Mouse (Mus musculus) MEL (cell line): ENCODE results near the gene Car15. TPM values are rescaled to one million over a fixed set of nuclear protein-coding genes. Genes with fewer than 3 reads are reported as not detected.

ENCODE experiments used
- DNase-seq: peaks from one replicate; pipeline ENCODE4 v3.0.0; 2011; ENCODE audit warnings: low read depth, low spot score
- H3K27ac ChIP-seq: 2 replicates; pipeline ENCODE4 v1.5.1; 2012; ENCODE audit warnings: low read depth, mild to moderate bottlenecking, control low read depth, low read length, moderate library complexity; ENCODE audit not compliant: control insufficient read depth
- H3K27me3 ChIP-seq, 2 experiments: fragments of 150-350 bp in 1 of 2; sonication (generic) in 1 of 2; 2 replicates each; pipeline ENCODE4 v1.6.1; 2012; ENCODE audit warnings: low read length in 2 of 2, mild to moderate bottlenecking in 2 of 2, improper control_type of control experiment in 1 of 2, moderate library complexity in 1 of 2; ENCODE audit not compliant: insufficient read depth in 2 of 2, control insufficient read depth in 1 of 2
- H3K36me3 ChIP-seq, 2 experiments: 2 replicates each; pipeline ENCODE4 v1.6.1; 2012 to 2014; ENCODE audit warnings: low read length in 2 of 2, improper control_type of control experiment in 1 of 2, inconsistent platforms in 1 of 2, mild to moderate bottlenecking in 1 of 2; ENCODE audit not compliant: insufficient read depth in 2 of 2, control insufficient read depth in 1 of 2
- H3K4me1 ChIP-seq, 2 experiments: fragments of 150-350 bp in 1 of 2; sonication (generic) in 1 of 2; 2 replicates each; pipeline ENCODE4 v1.6.1; 2012; ENCODE audit warnings: low read length in 2 of 2, improper control_type of control experiment in 1 of 2, mild to moderate bottlenecking in 1 of 2; ENCODE audit not compliant: insufficient read depth in 2 of 2, control insufficient read depth in 1 of 2
- H3K4me3 ChIP-seq, 2 experiments: fragments of 150-350 bp in 1 of 2; sonication (generic) in 1 of 2; 2 replicates each; pipeline ENCODE4 v1.5.1; 2012; ENCODE audit warnings: low read depth in 2 of 2, low read length in 2 of 2, mild to moderate bottlenecking in 2 of 2, moderate library complexity in 2 of 2, control low read depth in 1 of 2, improper control_type of control experiment in 1 of 2; ENCODE audit not compliant: control insufficient read depth in 1 of 2, insufficient read depth in 1 of 2
- H3K79me2 ChIP-seq: 2 replicates; pipeline ENCODE4 v1.6.1; 2012; ENCODE audit warnings: mild to moderate bottlenecking, low read length, moderate library complexity; ENCODE audit not compliant: control insufficient read depth, poor library complexity, insufficient read depth
- H3K9ac ChIP-seq: 2 replicates; pipeline ENCODE4 v1.6.1; 2012; ENCODE audit warnings: low read depth, mild to moderate bottlenecking, control low read depth, low read length, moderate library complexity; ENCODE audit not compliant: control insufficient read depth, poor library complexity, severe bottlenecking
- H3K9me3 ChIP-seq: fragments of 150-350 bp; sonication (generic); replicated peaks from 2 replicates; pipeline ENCODE4 v1.6.1; 2012; ENCODE audit warnings: mild to moderate bottlenecking, low read length, improper control_type of control experiment, moderate library complexity; ENCODE audit not compliant: insufficient read depth
- BHLHE40 ChIP-seq: IDR thresholded peaks from 2 replicates; pipeline ENCODE4 v1.6.1; 2012; ENCODE audit warnings: low read depth, mild to moderate bottlenecking, inconsistent platforms, low read length, improper control_type of control experiment, borderline replicate concordance
- CHD2 ChIP-seq: IDR thresholded peaks from 2 replicates; pipeline ENCODE4 v1.6.1; 2011; ENCODE audit warnings: low read length, improper control_type of control experiment
- ELF1 ChIP-seq: IDR thresholded peaks from 2 replicates; pipeline ENCODE4 v1.6.1; 2014; ENCODE audit warnings: low read depth, mild to moderate bottlenecking, inconsistent platforms, low read length, improper control_type of control experiment, moderate library complexity
- EP300 ChIP-seq, 2 experiments: IDR thresholded peaks; 2 replicates each; pipeline ENCODE4 v1.6.1; 2011; ENCODE audit warnings: improper control_type of control experiment in 2 of 2, low read length in 2 of 2, low read depth in 1 of 2, mild to moderate bottlenecking in 1 of 2
- ETS1 ChIP-seq: IDR thresholded peaks from 2 replicates; pipeline ENCODE4 v1.6.1; 2012; ENCODE audit warnings: low read depth, mild to moderate bottlenecking, inconsistent platforms, low read length, improper control_type of control experiment, moderate library complexity
- GATA1 ChIP-seq: IDR thresholded peaks from 2 replicates; pipeline ENCODE4 v1.6.1; 2011; ENCODE audit warnings: low read depth, low read length, improper control_type of control experiment
- HCFC1 ChIP-seq: IDR thresholded peaks from 2 replicates; pipeline ENCODE4 v1.6.1; 2012; ENCODE audit warnings: low read depth, mild to moderate bottlenecking, inconsistent platforms, low read length, improper control_type of control experiment, moderate library complexity
- JUND ChIP-seq: IDR thresholded peaks from 2 replicates; pipeline ENCODE4 v1.6.1; 2011; ENCODE audit warnings: low read depth, mild to moderate bottlenecking, improper control_type of control experiment, low read length
- KAT2A ChIP-seq: conservative IDR thresholded peaks from 2 replicates; pipeline ENCODE4 v1.6.1; 2012; ENCODE audit warnings: low read depth, low read length, improper control_type of control experiment, inconsistent platforms
- MAX ChIP-seq: IDR thresholded peaks from 2 replicates; pipeline ENCODE4 v1.6.1; 2011; ENCODE audit warnings: low read length, improper control_type of control experiment
- MAZ ChIP-seq: IDR thresholded peaks from 2 replicates; pipeline ENCODE4 v1.6.1; 2012; ENCODE audit warnings: low read depth, mild to moderate bottlenecking, inconsistent platforms, low read length, improper control_type of control experiment
- MEF2A ChIP-seq: IDR thresholded peaks from 2 replicates; pipeline ENCODE4 v1.6.1; 2014; ENCODE audit warnings: low read depth, mild to moderate bottlenecking, inconsistent platforms, low read length, improper control_type of control experiment; ENCODE audit not compliant: poor library complexity, insufficient replicate concordance, severe bottlenecking; ENCODE audit errors: extremely low read depth
- MXI1 ChIP-seq: IDR thresholded peaks from 2 replicates; pipeline ENCODE4 v1.6.1; 2011; ENCODE audit warnings: mild to moderate bottlenecking, low read depth, low read length, improper control_type of control experiment
- MYC ChIP-seq: IDR thresholded peaks from 2 replicates; pipeline ENCODE4 v1.6.1; 2011; ENCODE audit warnings: low read depth, mild to moderate bottlenecking, low read length, improper control_type of control experiment, moderate library complexity
- NELFE ChIP-seq: IDR thresholded peaks from 2 replicates; pipeline ENCODE4 v1.6.1; 2011; ENCODE audit warnings: low read depth, low read length, improper control_type of control experiment
- NRF1 ChIP-seq: IDR thresholded peaks from 2 replicates; pipeline ENCODE4 v1.6.1; 2014; ENCODE audit warnings: low read depth, mild to moderate bottlenecking, inconsistent platforms, low read length, improper control_type of control experiment, moderate library complexity; ENCODE audit not compliant: poor library complexity, insufficient read depth, severe bottlenecking
- POLR2AphosphoS5 ChIP-seq: IDR thresholded peaks from 2 replicates; pipeline ENCODE4 v1.6.1; 2012; ENCODE audit warnings: low read depth, borderline replicate concordance, mild to moderate bottlenecking, inconsistent platforms, low read length, moderate library complexity, mixed read lengths
- SMC3 ChIP-seq: IDR thresholded peaks from 2 replicates; pipeline ENCODE4 v1.6.1; 2011; ENCODE audit warnings: low read depth, low read length, improper control_type of control experiment
- TCF12 ChIP-seq: IDR thresholded peaks from 2 replicates; pipeline ENCODE4 v1.6.1; 2014; ENCODE audit warnings: low read depth, mild to moderate bottlenecking, inconsistent platforms, low read length, improper control_type of control experiment, moderate library complexity
- UBTF ChIP-seq: IDR thresholded peaks from 2 replicates; pipeline ENCODE4 v1.6.1; 2012; ENCODE audit warnings: low read depth, mild to moderate bottlenecking, inconsistent platforms, low read length, improper control_type of control experiment, moderate library complexity, borderline replicate concordance; ENCODE audit not compliant: insufficient read depth
- USF1 ChIP-seq: IDR thresholded peaks from 2 replicates; pipeline ENCODE4 v1.6.1; 2014; ENCODE audit warnings: low read depth, mild to moderate bottlenecking, inconsistent platforms, low read length, improper control_type of control experiment, moderate library complexity
- ZKSCAN1 ChIP-seq: IDR thresholded peaks from 2 replicates; pipeline ENCODE4 v1.6.1; 2012; ENCODE audit warnings: low read depth, mild to moderate bottlenecking, inconsistent platforms, low read length, improper control_type of control experiment, moderate library complexity
- ZMIZ1 ChIP-seq: IDR thresholded peaks from 2 replicates; pipeline ENCODE4 v1.6.1; 2012; ENCODE audit warnings: low read depth, mild to moderate bottlenecking, inconsistent platforms, low read length, improper control_type of control experiment, moderate library complexity
- ZNF384 ChIP-seq: IDR thresholded peaks from 2 replicates; pipeline ENCODE4 v1.6.1; 2012; ENCODE audit warnings: low read depth, mild to moderate bottlenecking, inconsistent platforms, low read length, improper control_type of control experiment
- polyA plus RNA-seq, 2 experiments: library from polyadenylated mRNA; stranded (reverse) in 1 of 2; unstranded in 1 of 2; fragments of >175 nt in 1 of 2; fragments of >200 nt in 1 of 2; gene quantifications; 2 replicates each; pipeline versions ENCODE4 v1.2.1 to v1.2.4; 2012; ENCODE audit warnings: low replicate concordance in 2 of 2, low read depth in 1 of 2; ENCODE audit not compliant: insufficient read length in 2 of 2, insufficient read depth in 1 of 2, missing spikeins in 1 of 2
- total RNA-seq: library from RNA; depleted of rRNA; stranded (reverse); fragments of 300-350 nt; gene quantifications from 2 replicates; pipeline ENCODE4 v1.2.3, GENCODE M21; 2012

Car15 gene
- total and polyA plus RNA-seq, 3 experiments = 2.0 to 3.6 TPM; not detected in 1

DNA sequence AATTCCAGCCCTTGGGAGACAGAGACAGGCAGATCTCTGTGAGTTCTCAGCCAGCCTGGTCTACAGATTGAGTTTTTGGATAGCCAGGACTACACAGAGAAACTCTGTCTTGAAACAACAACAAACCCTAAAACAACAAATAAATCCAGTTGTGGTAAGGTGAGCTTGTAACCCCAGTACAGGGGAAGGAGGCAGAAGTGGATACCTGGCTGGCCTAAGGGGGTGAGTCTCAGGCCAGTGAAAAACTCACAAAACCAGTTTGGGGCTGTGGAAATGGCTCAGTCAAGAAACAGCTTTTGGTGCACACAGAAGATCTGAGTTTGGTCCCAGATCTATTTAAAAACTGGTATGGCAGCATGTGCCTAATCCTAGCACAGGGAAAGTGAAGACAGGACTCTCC lies 44.0 kb upstream of the Car15 start:
- Histone ChIP-seq H3K9me3 (no peaks in the 10 kb centered on the region), H3K27me3 (no peaks in the 10 kb centered on the region), H3K27ac (no peak overlapping the region), H3K4me3 (no peak overlapping the region), H3K79me2 (peaks cover 43% of the 10 kb centered on the region), H3K4me1 (peaks cover 0 to 4% of the 10 kb centered on the region in 2 experiments; a peak in 1 of 4 replicates), H3K9ac (no peak overlapping the region), H3K36me3 (peaks cover 0 to 3% of the 10 kb centered on the region in 2 experiments; a peak in 3 of 4 replicates)
- TF ChIP-seq MYC (no peak), HCFC1 (no peak), ZNF384 (no peak), UBTF (no peak), MAX (no peak), ZMIZ1 (no peak), NRF1 (no peak)
- no peak for DNase-seq

GRCm38 (mm10) chr16:17879571-17879970 lies 41.4 kb upstream of the Car15 start:
- no peak overlapping the region for H3K4me3 ChIP-seq
- H3K4me1 ChIP-seq = no peaks in the 10 kb centered on the region
- TF ChIP-seq ETS1 (no peak), MXI1 (no peak), TCF12 (no peak), NELFE (no peak)

GRCm38 (mm10) chr16:17876096-17876495 lies 37.9 kb upstream of the Car15 start:
- peaks cover 9% of the 10 kb centered on the region for H3K79me2 ChIP-seq
- no peak for TF ChIP-seq GATA1
- TF ChIP-seq ETS1 = no peak
- no peak for TF ChIP-seq KAT2A
- no peak for TF ChIP-seq MAZ
- no peak for TF ChIP-seq POLR2AphosphoS5
- no peak for TF ChIP-seq ELF1
- TF ChIP-seq EP300 (IDR thresholded peaks at IDR 0.05; ENCODE audit: low read depth in 1 of 2, low read length in 2 of 2) = no peak
- no peak for TF ChIP-seq ZMIZ1
- TF ChIP-seq ZKSCAN1 = no peak
- TF ChIP-seq MXI1 = no peak
- no peak for TF ChIP-seq CHD2
- TF ChIP-seq UBTF = no peak
- no peak for TF ChIP-seq BHLHE40
- TF ChIP-seq NELFE = no peak
- TF ChIP-seq USF1 = no peak
- TF ChIP-seq SMC3 = no peak
- no peak for TF ChIP-seq JUND
- TF ChIP-seq MEF2A = no peak
- TF ChIP-seq, all 39 proteins: peak for 0
- no peak overlapping the region for H3K27ac ChIP-seq
- peaks cover 0 to 11% of the 10 kb centered on the region in 2 experiments; a peak in 2 of 4 replicates for H3K4me1 ChIP-seq
- DNase-seq = no peak
- no peaks in the 10 kb centered on the region for H3K9me3 ChIP-seq
- H3K4me3 ChIP-seq = no peak overlapping the region
- H3K36me3 ChIP-seq = peaks cover 0 to 16% of the 10 kb centered on the region in 2 experiments; a peak in 3 of 4 replicates
- no peak overlapping the region for H3K9ac ChIP-seq
- no peaks in the 10 kb centered on the region for H3K27me3 ChIP-seq

More at GRCm38 (mm10) chr16:17879571-17879970, 41.4 kb upstream of the Car15 start:
- Histone ChIP-seq H3K79me2 (peaks cover 27% of the 10 kb centered on the region), H3K27ac (no peak overlapping the region), H3K27me3 (no peaks in the 10 kb centered on the region), H3K9ac (no peak overlapping the region), H3K36me3 (no peaks in the 10 kb centered on the region; a peak in 2 of 4 replicates), H3K9me3 (no peaks in the 10 kb centered on the region)
- no peak for DNase-seq
